Mouse (Mus musculus): Measurements from ENCODE around the gene Jmjd8.

DNA sequence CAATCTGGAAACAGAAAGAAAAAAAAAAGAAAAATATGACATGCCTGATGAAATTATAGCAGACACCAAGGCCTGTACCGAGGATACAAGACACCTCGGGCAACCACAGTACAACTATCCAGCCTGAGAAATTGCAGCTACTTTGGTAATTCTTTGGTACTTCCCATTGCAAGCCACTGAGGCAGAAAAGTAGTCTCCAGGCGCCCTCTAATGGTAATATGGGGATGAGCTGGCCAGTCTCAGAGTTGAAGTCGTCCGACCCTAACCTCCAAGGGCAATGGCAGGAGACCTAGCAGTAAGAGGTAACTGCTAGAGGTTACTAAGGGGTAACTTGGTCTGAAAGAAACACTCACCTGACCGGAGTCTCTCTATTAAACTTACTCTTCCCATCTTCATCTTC is 27.6 kb upstream of the Jmjd8 start:
- peak; percentile 97 for TF ChIP-seq CTCF (IDR thresholded peaks at IDR 0.05)
- TF ChIP-seq EP300 (IDR thresholded peaks at IDR 0.05; ENCODE audit: insufficient read depth, low read depth, low read length), result peak; percentile 70; the same call in 1 of the 2 replicates
- no peak for TF ChIP-seq POLR2A (IDR thresholded peaks at IDR 0.05; ENCODE audit: insufficient read depth, low read depth, low read length)

All from heart, adult 2 months (tissue).